Mouse (Mus musculus) neural tube, embryonic 12.5 days (tissue): ENCODE data around the gene Borcs7. TPM values are rescaled to one million over a fixed set of nuclear protein-coding genes. Genes with fewer than 3 reads are reported as not detected.
"Not testable (repeated sequence)": the region's sequence is repeated elsewhere in the genome, so short reads cannot be mapped to it uniquely, and the experiment has no call there.

Experiments used
- ATAC-seq: fragments of 200-750 bp; cut with Nextera tagmentation; 2 replicates; pipeline ENCODE4 v1.8.0; 2017; ENCODE audit warnings: low read depth, mild to moderate bottlenecking, moderate TSS enrichment, moderate library complexity; ENCODE audit not compliant: low FRiP score
- H3K27ac ChIP-seq: fragments of 300-500 bp; sonication (generic); 2 replicates; pipeline ENCODE4 v1.5.1; 2016
- H3K27me3 ChIP-seq: fragments of 300-500 bp; sonication (generic); replicated peaks from 2 replicates; pipeline ENCODE4 v1.6.1; 2016; ENCODE audit warnings: mild to moderate bottlenecking
- H3K36me3 ChIP-seq: fragments of 300-500 bp; sonication (generic); 2 replicates; pipeline ENCODE4 v1.6.1; 2016; ENCODE audit warnings: mild to moderate bottlenecking
- H3K4me1 ChIP-seq: fragments of 300-500 bp; sonication (generic); 2 replicates; pipeline ENCODE4 v1.6.1; 2016
- H3K4me2 ChIP-seq: fragments of 300-500 bp; sonication (generic); replicated peaks from 2 replicates; pipeline ENCODE4 v1.6.1; 2016; ENCODE audit warnings: mild to moderate bottlenecking
- H3K4me3 ChIP-seq: fragments of 300-500 bp; sonication (generic); 2 replicates; pipeline ENCODE4 v1.5.1; 2016
- H3K9ac ChIP-seq: fragments of 300-500 bp; sonication (generic); 2 replicates; pipeline ENCODE4 v1.6.1; 2016; ENCODE audit warnings: mild to moderate bottlenecking
- H3K9me3 ChIP-seq: fragments of 300-500 bp; sonication (generic); 2 replicates; pipeline ENCODE4 v1.6.1; 2016; ENCODE audit warnings: mild to moderate bottlenecking
- WGBS: fragments of 180-500 bp; shearing (Covaris S2); methylation state at CpG from one replicate; pipeline ENCODE4 v1.1.7; 2016; 5-methylcytosine and 5-hydroxymethylcytosine counted together
- polyA plus RNA-seq: library from polyadenylated mRNA; unstranded; fragments of >200 nt; fragmentation: Nextera tagmentation; extraction: Ambion mirVana; gene quantifications from 2 replicates; pipeline ENCODE4 v1.2.1, GENCODE M21; 2016

The Borcs7 gene
- polyA plus RNA-seq, 1 experiment from 2014 or later = 17.2 TPM

DNA sequence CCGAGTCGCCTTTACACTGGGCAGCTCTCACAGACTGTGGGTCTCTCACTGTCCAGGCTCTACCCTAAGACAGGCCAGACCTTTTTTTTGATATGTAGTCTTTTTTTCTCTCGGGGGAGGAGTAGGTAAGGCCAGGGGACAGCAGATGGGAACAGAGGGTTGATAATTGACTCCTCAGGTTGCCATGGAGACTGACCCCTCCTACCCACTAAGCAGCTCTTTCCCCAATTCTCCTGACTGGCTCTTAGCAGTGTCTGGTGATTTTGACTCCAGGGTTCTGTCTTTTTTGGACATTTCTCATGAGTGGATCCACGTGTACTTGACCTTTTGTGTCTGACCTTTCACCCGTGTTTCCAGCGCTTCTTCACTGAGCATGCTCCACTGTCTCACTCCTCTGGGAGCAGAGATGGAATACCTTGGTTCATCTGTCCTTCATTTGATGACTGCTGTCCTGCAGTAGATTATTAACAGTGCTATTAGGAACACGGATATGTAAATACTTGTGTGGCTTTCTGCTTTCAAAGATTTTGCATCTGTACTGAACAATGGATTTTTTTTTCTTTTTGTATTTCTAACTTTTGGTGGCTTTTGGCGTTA, 37.5 kb downstream of the Borcs7 start:
- WGBS = 39% methylated on average over 8 of the region's 8 CpGs
- peak; percentile 71 for ATAC-seq
- H3K4me2 ChIP-seq = no peak overlapping the region

DNA sequence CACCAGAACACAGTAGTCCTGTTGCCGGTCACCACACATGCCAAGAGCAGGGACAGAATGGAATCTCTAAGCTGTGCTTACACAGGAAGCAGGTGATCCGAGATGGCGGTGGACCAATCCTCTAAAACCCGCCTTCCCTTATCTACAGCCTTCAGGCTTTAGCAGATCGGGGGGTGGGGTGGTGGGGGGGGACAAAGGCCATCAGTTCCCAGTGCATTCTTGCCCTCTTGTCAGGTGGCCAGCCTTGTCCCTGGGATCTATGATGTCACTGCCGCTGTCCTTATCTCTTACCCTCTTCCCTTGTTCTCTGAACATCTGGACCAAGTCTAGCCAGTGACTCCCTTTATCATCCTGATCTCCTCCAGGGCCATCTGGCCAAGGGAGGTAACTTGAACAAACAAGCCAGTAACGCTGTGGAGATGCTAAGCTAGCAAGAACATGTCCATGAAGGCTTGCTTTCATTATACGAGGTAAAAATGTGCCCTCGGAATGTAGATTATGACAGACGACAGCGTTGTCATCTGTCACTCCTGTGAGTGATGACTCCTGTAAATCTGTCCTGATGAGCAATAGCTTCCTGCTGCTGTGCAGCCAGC, 38.3 kb downstream of the Borcs7 start:
- no peak overlapping the region for H3K4me2 ChIP-seq
- H3K9ac ChIP-seq = no peak overlapping the region
- no peaks in the 10 kb centered on the region for H3K27me3 ChIP-seq
- no peak overlapping the region for H3K4me3 ChIP-seq
- no peaks in the 10 kb centered on the region for H3K9me3 ChIP-seq
- H3K4me1 ChIP-seq = peaks cover 3% of the 10 kb centered on the region
- ATAC-seq = no peak
- 71% methylated on average over 11 of the region's 11 CpGs for WGBS
- no peaks in the 10 kb centered on the region for H3K36me3 ChIP-seq
- no peak overlapping the region for H3K27ac ChIP-seq

More for the DNA sequence above, 37.5 kb downstream of the Borcs7 start:
- Histone ChIP-seq H3K4me1 (peaks cover 3% of the 10 kb centered on the region), H3K27ac (no peak overlapping the region), H3K4me3 (no peak overlapping the region), H3K9me3 (no peaks in the 10 kb centered on the region), H3K36me3 (no peaks in the 10 kb centered on the region), H3K27me3 (no peaks in the 10 kb centered on the region), H3K9ac (no peak overlapping the region)

DNA sequence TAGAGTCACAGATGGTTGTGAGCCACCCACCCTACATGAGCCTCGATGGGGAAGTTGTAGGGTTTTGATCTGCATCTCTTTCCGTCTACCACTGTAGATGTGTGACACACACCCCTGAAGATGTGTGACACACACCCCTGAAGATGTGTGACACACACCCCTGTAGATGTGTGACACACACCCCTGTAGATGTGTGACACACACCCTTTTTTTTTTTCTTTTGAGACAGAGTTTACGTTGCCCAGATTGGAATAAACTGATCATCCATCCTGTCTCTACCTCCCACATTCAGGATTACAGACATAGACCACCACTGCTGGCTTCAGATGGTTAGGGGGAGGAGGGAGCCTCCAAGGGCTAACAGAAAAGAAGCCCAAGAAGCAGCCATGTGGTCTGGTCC, 39.2 kb downstream of the Borcs7 start:
- ATAC-seq = no peak
- Histone ChIP-seq H3K27ac (no peak overlapping the region), H3K4me3 (no peak overlapping the region), H3K9ac (no peak overlapping the region), H3K4me2 (no peak overlapping the region), H3K27me3 (no peaks in the 10 kb centered on the region), H3K36me3 (0 out of 2 replicates have a peak, but pooled peaks cover 2% of the 10 kb centered on the region), H3K4me1 (peaks cover 3% of the 10 kb centered on the region), H3K9me3 (no peaks in the 10 kb centered on the region)
- WGBS = 83% methylated on average over 3 of the region's 3 CpGs

DNA sequence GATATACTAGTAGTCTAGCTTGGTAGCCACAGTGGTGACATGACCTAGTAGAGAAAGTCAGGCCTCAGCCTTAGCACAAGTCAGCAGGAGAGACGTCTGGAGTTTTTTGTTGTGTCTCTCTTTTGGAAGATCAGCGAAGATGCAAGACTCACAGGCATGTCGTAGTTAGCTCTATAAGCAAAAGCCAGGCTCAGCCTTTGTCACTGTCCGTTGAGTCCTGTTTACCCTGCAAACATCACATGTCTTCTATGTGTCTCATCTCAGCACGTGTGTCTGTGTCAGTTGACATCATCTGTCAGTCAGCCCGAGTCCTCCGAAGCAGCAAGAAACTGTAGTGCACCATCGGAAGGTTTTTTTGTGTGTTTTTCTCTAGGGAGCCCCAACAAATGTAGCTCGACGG, 41.6 kb downstream of the Borcs7 start:
- Histone ChIP-seq H3K4me2 (no peak overlapping the region), H3K4me3 (no peak overlapping the region), H3K9ac (no peak overlapping the region), H3K27me3 (no peaks in the 10 kb centered on the region), H3K36me3 (0 out of 2 replicates have a peak, but pooled peaks cover 5% of the 10 kb centered on the region), H3K9me3 (no peaks in the 10 kb centered on the region), H3K4me1 (peaks cover 3% of the 10 kb centered on the region), H3K27ac (no peak overlapping the region)
- ATAC-seq = no peak
- 90% methylated on average over 10 of the region's 10 CpGs for WGBS

DNA sequence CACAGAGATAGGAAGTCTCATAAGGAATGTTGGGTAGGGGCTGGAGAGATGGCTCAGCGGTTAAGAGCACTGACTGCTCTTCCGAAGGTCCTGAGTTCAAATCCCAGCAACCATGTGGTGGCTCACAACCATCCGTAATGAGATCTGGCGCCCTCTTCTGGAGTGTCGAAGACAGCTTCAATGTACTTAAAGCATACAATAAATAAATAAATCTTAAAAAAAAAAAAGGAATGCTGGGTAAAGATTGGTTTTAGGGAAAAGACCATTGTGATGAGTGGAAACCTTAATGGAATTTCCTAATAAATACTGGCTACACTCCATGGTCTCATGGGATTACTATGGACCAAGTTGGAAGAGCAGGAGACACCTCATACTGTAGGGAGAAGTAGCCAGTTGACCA, 43.0 kb downstream of the Borcs7 start:
- not testable (repeated sequence) for H3K36me3 ChIP-seq, H3K4me2 ChIP-seq, ATAC-seq, H3K27me3 ChIP-seq, H3K9ac ChIP-seq, H3K4me3 ChIP-seq, H3K4me1 ChIP-seq, H3K27ac ChIP-seq, H3K9me3 ChIP-seq
- WGBS = 92% methylated on average over 5 of the region's 5 CpGs

DNA sequence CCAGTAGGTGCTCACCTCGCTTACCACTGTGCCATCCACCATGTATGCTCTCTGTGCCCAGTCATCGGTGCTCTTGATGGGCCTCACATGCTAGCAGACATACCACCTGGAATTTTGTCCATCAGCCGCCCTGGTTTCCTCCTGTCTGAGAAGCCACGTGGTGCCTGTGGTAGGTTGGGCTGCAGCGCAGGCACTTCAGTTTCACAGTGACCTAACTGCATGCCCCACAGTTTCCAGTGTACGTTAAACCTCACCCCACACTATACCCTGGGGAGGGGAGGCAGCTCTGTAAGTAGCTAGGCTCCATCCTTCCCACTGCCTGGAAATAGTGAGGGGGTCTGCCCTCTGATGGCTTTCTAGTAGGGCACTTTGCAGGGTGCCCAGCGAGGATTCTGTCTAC, 43.9 kb downstream of the Borcs7 start:
- no peaks in the 10 kb centered on the region for H3K4me1 ChIP-seq
- no peaks in the 10 kb centered on the region for H3K9me3 ChIP-seq
- no peak for ATAC-seq
- H3K4me2 ChIP-seq = no peak overlapping the region
- no peaks in the 10 kb centered on the region for H3K27me3 ChIP-seq
- 92% methylated on average over 7 of the region's 7 CpGs for WGBS
- no peak overlapping the region for H3K9ac ChIP-seq
- no peak overlapping the region for H3K27ac ChIP-seq
- 0 out of 2 replicates have a peak, but pooled peaks cover 5% of the 10 kb centered on the region for H3K36me3 ChIP-seq
- no peak overlapping the region for H3K4me3 ChIP-seq

DNA sequence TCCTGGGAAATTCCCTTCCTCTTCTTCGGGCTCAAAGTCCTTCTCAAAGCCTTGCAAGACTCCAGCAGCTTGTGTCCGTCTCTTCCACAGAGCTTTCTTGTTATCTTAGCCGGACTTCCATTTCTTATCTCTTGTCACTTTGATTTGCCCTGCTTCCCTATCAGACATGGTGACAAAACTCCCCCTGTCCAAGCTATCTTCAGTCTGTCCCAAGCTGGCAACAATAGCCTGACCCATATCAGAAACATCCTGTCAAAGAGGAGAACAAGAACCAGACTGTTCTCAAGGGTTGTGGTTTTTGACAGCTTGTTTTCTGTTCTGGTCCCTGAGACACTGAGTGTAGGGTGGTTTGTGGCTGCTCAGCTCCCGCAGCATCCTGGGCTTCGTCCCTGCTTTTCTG, 45.5 kb downstream of the Borcs7 start:
- no peak for ATAC-seq
- H3K27me3 ChIP-seq = no peaks in the 10 kb centered on the region
- 71% methylated on average over 5 of the region's 5 CpGs for WGBS
- H3K4me2 ChIP-seq = no peak overlapping the region
- H3K27ac ChIP-seq = no peak overlapping the region
- no peaks in the 10 kb centered on the region for H3K9me3 ChIP-seq
- H3K36me3 ChIP-seq = 0 out of 2 replicates have a peak, but pooled peaks cover 5% of the 10 kb centered on the region
- no peaks in the 10 kb centered on the region for H3K4me1 ChIP-seq
- no peak overlapping the region for H3K4me3 ChIP-seq
- H3K9ac ChIP-seq = no peak overlapping the region

DNA sequence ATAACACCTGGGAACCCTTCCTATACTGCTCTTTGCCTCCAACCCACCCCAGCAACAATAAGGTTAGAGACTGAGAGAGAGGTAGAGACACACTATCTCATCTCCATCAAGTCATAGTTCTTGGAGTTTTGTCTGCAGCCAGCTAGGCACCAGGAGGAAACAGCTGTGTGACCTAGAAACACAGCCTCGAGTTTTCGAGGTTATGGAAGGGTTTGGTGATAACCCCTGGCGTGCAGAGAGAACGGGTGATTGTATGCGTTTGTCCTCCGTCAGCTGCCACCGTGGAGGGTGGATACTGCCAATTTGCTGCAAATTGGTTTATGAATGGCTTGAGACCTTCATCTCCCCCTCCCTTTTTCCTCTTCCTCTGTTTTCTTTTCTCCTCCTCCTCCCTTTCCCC, 47.4 kb downstream of the Borcs7 start:
- H3K9me3 ChIP-seq = no peaks in the 10 kb centered on the region
- H3K4me2 ChIP-seq = no peak overlapping the region
- no peak overlapping the region for H3K9ac ChIP-seq
- H3K36me3 ChIP-seq = 0 out of 2 replicates have a peak, but pooled peaks cover 5% of the 10 kb centered on the region
- no peak overlapping the region for H3K27ac ChIP-seq
- no peaks in the 10 kb centered on the region for H3K4me1 ChIP-seq
- ATAC-seq = no peak
- H3K4me3 ChIP-seq = no peak overlapping the region
- no peaks in the 10 kb centered on the region for H3K27me3 ChIP-seq
- 81% methylated on average over 7 of the region's 7 CpGs for WGBS

DNA sequence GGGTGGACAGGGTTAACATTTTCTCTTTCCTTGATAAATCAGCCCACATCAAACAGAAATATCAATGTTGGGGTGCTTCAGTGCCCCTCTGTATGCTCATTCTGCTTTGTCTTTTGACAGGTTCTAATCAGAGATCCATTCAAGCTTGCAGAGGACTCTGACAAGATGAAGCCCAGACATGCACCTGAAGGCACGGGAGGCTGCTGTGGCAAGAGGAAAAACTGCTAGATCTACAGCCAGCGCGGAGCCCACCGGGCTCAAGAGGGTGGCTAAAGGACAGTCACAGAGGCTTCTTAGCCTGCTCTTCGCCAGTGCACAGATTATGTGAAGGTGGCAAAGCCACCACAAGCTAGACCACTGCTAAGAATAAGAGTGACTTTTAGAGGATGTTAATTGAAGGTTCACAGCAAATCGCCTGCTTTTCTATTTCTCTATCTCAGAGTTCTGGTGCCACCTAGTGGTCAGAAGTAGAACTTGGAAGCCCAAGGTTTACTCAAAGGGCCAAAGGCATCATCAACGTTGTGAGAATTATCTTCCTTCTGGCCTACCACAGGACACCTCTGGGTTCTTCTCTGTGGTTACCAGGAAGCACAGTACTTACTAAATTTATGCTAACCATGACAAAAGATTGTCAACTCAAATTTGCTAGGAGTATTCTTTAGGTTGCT, 50.8 kb downstream of the Borcs7 start:
- H3K9ac ChIP-seq = no peak overlapping the region
- ATAC-seq = no peak

DNA sequence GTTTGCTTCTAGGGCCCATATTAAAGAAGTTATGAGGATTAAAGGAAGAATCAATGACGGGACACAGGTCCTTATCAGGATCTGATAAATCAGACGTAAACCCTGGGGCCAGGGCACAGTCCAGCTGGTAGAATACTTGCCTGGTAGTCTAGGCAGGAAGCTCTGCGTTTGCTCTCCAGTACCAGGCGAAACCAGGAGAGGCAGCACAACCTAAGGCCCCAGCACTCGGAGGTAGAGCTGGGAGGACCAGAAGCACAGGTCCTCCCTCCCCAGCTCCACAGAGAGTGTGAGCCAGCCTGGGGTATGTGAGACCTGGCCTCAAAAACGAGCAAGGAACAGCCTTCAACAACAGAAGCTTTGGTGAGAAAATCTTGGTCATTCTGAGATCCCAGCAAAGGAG, 51.9 kb downstream of the Borcs7 start:
- H3K9me3 ChIP-seq = no peaks in the 10 kb centered on the region
- no peaks in the 10 kb centered on the region for H3K4me1 ChIP-seq
- no peak overlapping the region for H3K4me2 ChIP-seq
- no peak overlapping the region for H3K4me3 ChIP-seq
- no peak for ATAC-seq
- H3K9ac ChIP-seq = no peak overlapping the region
- H3K36me3 ChIP-seq = no peaks in the 10 kb centered on the region
- no peaks in the 10 kb centered on the region for H3K27me3 ChIP-seq
- WGBS = 45% methylated on average over 6 of the region's 6 CpGs
- H3K27ac ChIP-seq = no peak overlapping the region

More for the DNA sequence above, 50.8 kb downstream of the Borcs7 start:
- H3K4me3 ChIP-seq = no peak overlapping the region
- H3K27ac ChIP-seq = no peak overlapping the region
- H3K27me3 ChIP-seq = no peaks in the 10 kb centered on the region
- 56% methylated on average over 7 of the region's 7 CpGs for WGBS
- H3K36me3 ChIP-seq = no peaks in the 10 kb centered on the region
- H3K9me3 ChIP-seq = no peaks in the 10 kb centered on the region
- H3K4me1 ChIP-seq = no peaks in the 10 kb centered on the region
- no peak overlapping the region for H3K4me2 ChIP-seq

DNA sequence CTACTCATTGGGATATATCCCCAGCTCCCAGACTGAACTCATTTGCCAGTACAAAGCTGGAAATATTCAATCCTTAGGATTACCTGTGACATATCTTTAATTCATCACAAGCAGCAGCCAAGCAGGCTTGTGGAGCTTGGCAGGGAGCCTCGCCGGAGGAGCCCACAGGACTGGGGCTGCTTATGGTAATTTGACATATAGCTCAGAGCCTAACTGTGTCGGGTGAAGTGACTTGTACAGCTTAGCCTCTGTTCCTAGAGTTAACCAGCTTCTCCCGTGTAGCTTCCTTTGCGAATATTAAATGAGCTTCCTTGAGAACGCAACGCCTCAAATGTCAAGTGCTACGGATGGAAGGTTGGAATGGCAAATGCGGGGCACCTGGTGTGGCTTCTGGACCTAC, 55.0 kb downstream of the Borcs7 start:
- WGBS = 76% methylated on average over 9 of the region's 9 CpGs
- Histone ChIP-seq H3K4me1 (no peaks in the 10 kb centered on the region), H3K4me3 (no peak overlapping the region), H3K27ac (no peak overlapping the region), H3K9ac (no peak overlapping the region), H3K9me3 (no peaks in the 10 kb centered on the region), H3K36me3 (no peaks in the 10 kb centered on the region), H3K4me2 (no peak overlapping the region), H3K27me3 (no peaks in the 10 kb centered on the region)
- ATAC-seq = no peak

DNA sequence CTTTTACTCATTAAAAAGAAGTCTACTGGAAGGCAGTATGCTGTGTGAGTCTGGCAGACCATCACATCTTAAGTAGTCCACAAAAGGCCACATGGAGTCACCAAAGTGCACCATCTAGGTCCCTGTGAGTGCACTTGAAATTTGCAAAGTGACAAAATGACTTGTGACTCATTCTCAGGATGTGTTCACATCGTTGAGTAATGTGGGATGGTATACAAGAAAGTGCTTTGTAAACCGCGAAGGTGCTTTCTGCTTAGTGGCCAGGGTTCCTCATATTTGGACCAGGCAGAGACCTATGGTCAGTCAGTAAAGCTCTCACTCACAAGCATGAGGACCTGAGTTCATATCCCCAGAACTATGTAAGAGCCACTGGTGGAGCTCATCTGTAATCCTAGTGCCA, 58.1 kb downstream of the Borcs7 start:
- WGBS = 94% methylated on average over 3 of the region's 3 CpGs
- H3K9ac ChIP-seq = no peak overlapping the region
- no peak for ATAC-seq
- H3K9me3 ChIP-seq = no peaks in the 10 kb centered on the region
- H3K4me1 ChIP-seq = no peaks in the 10 kb centered on the region
- H3K36me3 ChIP-seq = no peaks in the 10 kb centered on the region
- no peak overlapping the region for H3K4me3 ChIP-seq
- H3K27me3 ChIP-seq = no peaks in the 10 kb centered on the region
- no peak overlapping the region for H3K27ac ChIP-seq
- no peak overlapping the region for H3K4me2 ChIP-seq
